Mouse (Mus musculus): Measurements from ENCODE around the gene Rrp12. TPM values are rescaled to one million over a fixed set of nuclear protein-coding genes. Genes with fewer than 3 reads are reported as not detected.
A peak's percentile ranks its signal among the peaks of the same experiment; 100 is the strongest.

The Rrp12 gene
- polyA plus RNA-seq, 1 experiment from 2014 or later = 11.3 TPM

GRCm38 (mm10) chr19:41830106-41831031 lies 65.6 kb downstream of the Rrp12 start:
- peak; percentile 75 for DNase-seq (ENCODE audit: low spot score)

DNA sequence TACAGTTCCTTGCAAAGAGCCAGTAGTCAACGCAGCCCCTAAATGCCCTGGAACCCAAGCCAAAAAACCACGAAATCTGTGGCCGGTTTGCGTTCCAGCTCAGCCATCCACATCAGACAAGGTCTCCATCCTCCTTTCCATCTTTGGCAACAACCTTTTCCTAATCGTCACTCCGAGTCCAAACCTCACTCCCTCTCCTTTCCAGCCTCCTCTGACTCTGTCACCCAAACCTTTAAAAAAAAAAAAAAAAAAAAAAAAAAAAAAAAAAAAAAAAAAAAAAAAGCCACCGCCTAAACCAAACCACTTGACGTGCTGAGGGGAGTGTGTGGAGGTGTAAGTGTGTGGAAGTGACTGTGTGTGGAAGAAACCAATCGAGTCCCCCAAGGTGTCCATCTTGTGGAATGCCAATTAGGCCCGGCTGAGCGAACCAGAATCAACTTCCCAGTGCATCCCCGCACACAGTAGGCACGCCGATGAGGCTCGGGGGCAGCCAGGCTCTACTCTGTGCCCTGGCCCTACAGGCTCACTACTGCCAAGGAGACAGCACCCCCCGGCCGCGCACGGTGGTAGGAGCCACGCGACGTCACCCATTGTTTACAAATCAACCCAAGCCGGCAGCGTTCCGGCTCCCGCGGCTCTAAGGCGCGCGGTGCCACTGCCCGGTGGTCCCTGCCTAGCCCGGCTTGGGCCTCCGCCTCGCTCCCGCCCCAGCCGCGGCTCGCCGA lies 66.4 kb downstream of the Rrp12 start, which contains the start of gene Frat1:
Gene Frat1, plus strand, starts transcription at position 590 of the 725 bp plus-strand sequence.
- DNase-seq (ENCODE audit: low spot score) = peak; percentile 92

GRCm38 (mm10) chr19:41828941-41829340 lies 67.0 kb downstream of the Rrp12 start:
- no peak for DNase-seq (ENCODE audit: low spot score)

DNA sequence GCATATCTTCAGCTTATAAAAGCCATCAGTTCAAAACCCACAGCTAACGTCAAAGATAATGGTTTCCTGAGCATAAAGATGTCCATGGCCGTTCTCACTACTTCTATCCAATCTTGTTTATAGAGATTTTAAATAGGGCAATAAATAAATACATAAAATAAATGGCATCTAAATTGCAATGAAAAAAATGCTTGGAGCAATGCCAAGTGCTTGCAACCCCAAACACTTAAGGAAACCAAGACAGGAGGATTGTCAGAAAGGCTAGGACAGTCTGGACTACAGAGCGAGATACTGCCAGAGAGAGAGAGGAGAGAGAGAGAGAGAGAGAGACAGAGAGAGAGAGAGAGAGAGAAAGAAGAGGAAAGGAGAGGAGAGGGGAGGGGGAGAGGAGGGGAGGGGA lies 69.4 kb downstream of the Rrp12 start:
- no peak for DNase-seq (ENCODE audit: low spot score)

GRCm38 (mm10) chr19:41824950-41825349 lies 71.0 kb downstream of the Rrp12 start:
- DNase-seq (ENCODE audit: low spot score) = no peak

GRCm38 (mm10) chr19:41822589-41822988 lies 73.4 kb downstream of the Rrp12 start:
- DNase-seq (ENCODE audit: low spot score) = no peak

DNA sequence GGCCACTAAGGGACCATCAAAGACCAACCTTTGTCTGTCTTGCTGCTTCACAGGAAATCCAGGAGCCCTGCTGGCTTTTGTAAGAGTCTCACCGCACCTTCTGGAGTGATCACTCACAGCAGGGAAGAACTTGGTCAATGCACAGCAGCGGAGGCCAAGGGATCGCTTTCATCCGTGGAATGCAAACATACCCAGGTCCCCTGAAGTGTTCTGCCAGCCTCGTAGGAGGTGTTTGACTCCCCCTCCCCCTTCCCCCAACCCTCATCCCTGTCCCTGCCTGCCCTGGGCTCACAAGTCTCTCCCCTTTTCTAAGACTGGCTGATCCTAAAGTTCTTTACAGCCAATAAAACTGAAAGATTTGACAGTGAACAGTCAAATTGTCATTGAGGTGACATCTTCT lies 74.5 kb downstream of the Rrp12 start:
- DNase-seq (ENCODE audit: low spot score) = no peak

DNA sequence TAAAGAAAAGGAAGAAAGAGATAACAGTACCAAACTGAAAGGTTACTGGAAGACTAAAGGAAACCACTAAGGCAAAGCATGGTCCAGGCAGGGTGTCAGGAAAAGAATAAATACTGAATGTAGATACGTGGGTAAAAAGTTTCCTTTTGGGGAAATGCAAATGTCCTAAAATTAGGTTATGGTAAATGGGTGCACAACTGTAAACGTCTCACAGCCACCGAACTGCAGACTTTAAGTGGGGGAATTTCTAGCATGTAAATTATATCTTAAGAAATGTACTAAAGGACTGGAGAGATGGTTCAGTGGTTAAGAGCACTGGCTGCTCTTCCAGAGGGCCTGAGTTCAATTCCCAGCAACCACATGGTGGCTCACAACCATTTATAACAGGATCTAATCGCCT lies 77.2 kb downstream of the Rrp12 start:
- DNase-seq (ENCODE audit: low spot score) = no peak

- DNase-seq (ENCODE audit: low spot score) = no peak
Measured at GRCm38 (mm10) chr19:41817325-41817724, 78.6 kb downstream of the Rrp12 start.

DNA sequence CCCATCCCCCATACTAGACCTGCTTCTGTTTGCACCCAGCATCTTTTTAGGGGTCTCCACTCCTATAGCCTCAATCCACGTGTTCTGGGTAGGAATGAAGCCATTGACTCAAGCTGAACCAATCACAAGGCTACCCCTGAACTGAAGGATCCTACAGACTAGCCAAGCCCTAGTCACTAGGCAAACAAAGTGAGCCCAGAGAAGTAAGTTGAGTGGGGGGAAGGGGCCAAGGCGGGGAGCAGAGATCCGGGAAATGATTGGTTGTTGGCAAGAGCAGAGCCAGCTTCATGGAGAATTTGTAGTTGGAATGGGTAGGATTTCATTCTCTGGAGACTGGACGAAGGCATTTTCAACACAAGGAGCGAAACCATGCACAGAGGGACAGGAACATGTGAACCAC lies 79.1 kb downstream of the Rrp12 start:
- no peak for DNase-seq (ENCODE audit: low spot score)

DNA sequence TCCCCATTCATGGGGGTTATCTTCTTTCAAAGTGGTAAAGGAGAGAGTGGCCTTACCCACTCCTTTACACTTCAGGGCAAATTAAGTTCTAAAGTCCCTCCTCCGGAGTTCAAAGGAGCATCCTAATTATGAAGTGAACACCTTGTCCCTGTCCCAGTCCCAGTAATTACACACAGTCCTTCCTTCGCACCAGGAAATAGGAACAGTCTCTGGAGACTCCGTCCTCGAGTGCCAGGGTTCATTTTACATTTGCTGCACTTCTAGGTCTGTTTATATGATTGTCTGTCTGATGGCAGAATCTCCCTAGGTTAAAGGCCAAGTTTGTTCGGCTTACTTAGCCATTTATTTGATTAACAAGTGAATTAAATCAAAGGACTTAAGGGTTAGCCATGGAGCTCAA lies 79.6 kb downstream of the Rrp12 start:
- DNase-seq (ENCODE audit: low spot score) = no peak

GRCm38 (mm10) chr19:41813374-41813773 lies 82.6 kb downstream of the Rrp12 start:
- DNase-seq (ENCODE audit: low spot score) = no peak

Other genes starting within 250 kb of the Rrp12 start
- 0.17 and 0.29 TPM in 2 replicates for gene Slit1, start 152.5 kb downstream of the Rrp12 start, polyA plus RNA-seq (2015; fragmentation: Nextera tagmentation; extraction: Ambion mirVana)
- gene Arhgap19, start 94.1 kb downstream of the Rrp12 start, polyA plus RNA-seq (2015; fragmentation: Nextera tagmentation; extraction: Ambion mirVana) = 25.3 and 27.0 TPM in 2 replicates
- gene Frat1, start 66.2 kb downstream of the Rrp12 start, polyA plus RNA-seq (2015; fragmentation: Nextera tagmentation; extraction: Ambion mirVana) = 18.6 and 21.3 TPM in 2 replicates
- 12.1 and 16.0 TPM in 2 replicates for gene Frat2, start 48.0 kb downstream of the Rrp12 start, polyA plus RNA-seq (2015; fragmentation: Nextera tagmentation; extraction: Ambion mirVana)
- gene Pgam1, start 15.8 kb upstream of the Rrp12 start, polyA plus RNA-seq (2015; fragmentation: Nextera tagmentation; extraction: Ambion mirVana) = 251 and 275 TPM in 2 replicates
- gene Exosc1, start 37.2 kb upstream of the Rrp12 start, polyA plus RNA-seq (2015; fragmentation: Nextera tagmentation; extraction: Ambion mirVana) = 86.9 and 90.8 TPM in 2 replicates
- 67.3 and 67.8 TPM in 2 replicates for gene Zdhhc16, start 37.3 kb upstream of the Rrp12 start, polyA plus RNA-seq (2015; fragmentation: Nextera tagmentation; extraction: Ambion mirVana)
- gene Mms19, start 85.0 kb upstream of the Rrp12 start, polyA plus RNA-seq (2015; fragmentation: Nextera tagmentation; extraction: Ambion mirVana) = 28.0 and 31.2 TPM in 2 replicates
- 15.4 and 16.0 TPM in 2 replicates for gene Ubtd1, start 85.6 kb upstream of the Rrp12 start, polyA plus RNA-seq (2015; fragmentation: Nextera tagmentation; extraction: Ambion mirVana)
- gene Ankrd2, start 139.8 kb upstream of the Rrp12 start, polyA plus RNA-seq (2015; fragmentation: Nextera tagmentation; extraction: Ambion mirVana) = 0.21 TPM in 1 of 2 replicates, not detected in the other
- 0.77 and 1.4 TPM in 2 replicates for gene Hoga1, start 149.4 kb upstream of the Rrp12 start, polyA plus RNA-seq (2015; fragmentation: Nextera tagmentation; extraction: Ambion mirVana)
- gene 4933411K16Rik, start 156.1 kb upstream of the Rrp12 start, polyA plus RNA-seq (2015; fragmentation: Nextera tagmentation; extraction: Ambion mirVana) = not detected in 2 replicates
- gene Morn4, start 190.2 kb upstream of the Rrp12 start, polyA plus RNA-seq (2015; fragmentation: Nextera tagmentation; extraction: Ambion mirVana) = 1.8 and 2.2 TPM in 2 replicates
- gene Pi4k2a, start 194.3 kb upstream of the Rrp12 start, polyA plus RNA-seq (2015; fragmentation: Nextera tagmentation; extraction: Ambion mirVana) = 20.1 and 23.3 TPM in 2 replicates
- gene Avpi1, start 232.9 kb upstream of the Rrp12 start, polyA plus RNA-seq (2015; fragmentation: Nextera tagmentation; extraction: Ambion mirVana) = 20.6 and 21.3 TPM in 2 replicates

Data from thymus, postnatal 0 days (tissue).